8 mouse cellular contexts compared by ENCODE assay signal in the genomic region with DNA sequence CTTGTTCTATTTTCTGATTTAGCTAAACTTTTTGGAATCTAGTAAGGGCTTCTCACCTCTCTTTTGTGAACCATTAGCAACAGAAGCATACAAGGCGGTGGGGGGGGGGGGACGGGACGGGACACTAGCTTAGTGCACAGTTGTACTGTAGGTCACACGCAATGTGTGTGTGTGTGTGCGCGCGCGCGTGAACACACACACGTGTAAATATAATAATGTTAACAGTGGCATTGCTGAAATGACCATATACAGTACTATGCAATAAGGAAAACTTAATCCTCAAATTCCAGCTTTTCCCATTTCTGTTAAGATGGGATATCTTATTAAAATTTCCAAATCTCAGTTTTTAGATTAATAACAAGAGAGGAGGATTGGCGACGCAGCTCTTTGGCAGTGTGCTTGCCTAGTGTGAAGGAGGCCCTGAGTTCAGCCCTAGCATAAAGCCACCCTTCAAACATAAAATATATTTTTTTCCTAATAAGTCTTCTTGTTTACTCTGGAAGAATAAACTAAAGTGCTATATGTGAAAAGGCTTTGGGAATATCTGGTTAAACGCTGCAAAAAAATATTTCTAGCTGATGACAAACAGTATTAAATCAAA. TPM values are rescaled to one million over a fixed set of nuclear protein-coding genes. Genes with fewer than 3 reads are reported as not detected.
DNase-seq lines count a peak whose midpoint lies in the region; ATAC-seq and TF ChIP-seq lines count a peak whose summit lies in the region.

No protein-coding gene starts in this region.

- no peaks in the 10 kb centered on the region for H3K9me3 ChIP-seq in kidney, embryonic 16.5 days (ENCODE audit: low read length)
- no peaks in the 10 kb centered on the region for H3K9me3 ChIP-seq in embryonic facial prominence, embryonic 10.5 days
- no peaks in the 10 kb centered on the region for H3K9me3 ChIP-seq in hindbrain, postnatal 0 days (ENCODE audit: low read length)
- no peaks in the 10 kb centered on the region for H3K9me3 ChIP-seq in midbrain, postnatal 0 days (ENCODE audit: low read length)

- peak overlapping the region; percentile 62 for H3K4me2 ChIP-seq in kidney, embryonic 16.5 days (replicated peaks; ENCODE audit: low read depth, low read length)
- H3K4me2 ChIP-seq in hindbrain, postnatal 0 days (ENCODE audit: low read depth, low read length): peak overlapping the region; percentile 62
- peak overlapping the region; percentile 31; the same call in 1 of the 2 replicates for H3K4me2 ChIP-seq in midbrain, postnatal 0 days (ENCODE audit: low read depth, low read length, poor library complexity, severe bottlenecking)

- no peak for TF ChIP-seq CTCF in hindbrain, postnatal 0 days (IDR thresholded peaks at IDR 0.05; ENCODE audit: low read depth)
- TF ChIP-seq CTCF in midbrain, postnatal 0 days (IDR thresholded peaks at IDR 0.05): no peak

- DNase-seq in kidney, adult 18-20 months: no peak
- no peak for DNase-seq in embryonic facial prominence, embryonic 10.5 days (ENCODE audit: low spot score)
- DNase-seq in hindbrain, postnatal 0 days (ENCODE audit: low spot score): no peak
- DNase-seq in midbrain, postnatal 0 days (ENCODE audit: low spot score): no peak
- no peak for DNase-seq in spleen, postnatal 14 days (ENCODE audit: low spot score in 2 of 2)
- no peak for DNase-seq in frontal cortex, postnatal 14 days (ENCODE audit: low spot score in 2 of 2)
- no peak for DNase-seq in kidney, adult 9 months

- no peak overlapping the region for H3K27ac ChIP-seq in kidney, embryonic 16.5 days (ENCODE audit: low read length)
- H3K27ac ChIP-seq in embryonic facial prominence, embryonic 10.5 days (replicated peaks): no peak overlapping the region
- H3K27ac ChIP-seq in hindbrain, postnatal 0 days: peak overlapping the region; percentile 74; the same call in 1 of the 2 replicates
- no peak overlapping the region for H3K27ac ChIP-seq in midbrain, postnatal 0 days (ENCODE audit: low read depth, low read length)

- no peak overlapping the region for H3K9ac ChIP-seq in kidney, embryonic 16.5 days (replicated peaks; ENCODE audit: low read length)
- H3K9ac ChIP-seq in hindbrain, postnatal 0 days (replicated peaks; ENCODE audit: low read length): peak overlapping the region; percentile 82; the same call in 1 of the 2 replicates
- H3K9ac ChIP-seq in midbrain, postnatal 0 days (replicated peaks; ENCODE audit: low read length, poor library complexity, severe bottlenecking): no peak overlapping the region

- no peaks in the 10 kb centered on the region for H3K36me3 ChIP-seq in kidney, embryonic 16.5 days (ENCODE audit: insufficient read depth, low read length)
- H3K36me3 ChIP-seq in embryonic facial prominence, embryonic 10.5 days (replicated peaks): no peaks in the 10 kb centered on the region
- H3K36me3 ChIP-seq in hindbrain, postnatal 0 days (ENCODE audit: insufficient read depth, low read length): no peaks in the 10 kb centered on the region
- no peaks in the 10 kb centered on the region for H3K36me3 ChIP-seq in midbrain, postnatal 0 days (ENCODE audit: insufficient read depth, low read length)

- ATAC-seq in kidney, embryonic 16.5 days (ENCODE audit: low FRiP score, low TSS enrichment): peak; percentile 52
- peak; percentile 79 for ATAC-seq in hindbrain, postnatal 0 days
- ATAC-seq in midbrain, postnatal 0 days (ENCODE audit: low FRiP score): peak; percentile 65; the same call in 1 of the 2 replicates

- peak overlapping the region; percentile 91 for H3K4me3 ChIP-seq in kidney, embryonic 16.5 days (ENCODE audit: low read length)
- peak overlapping the region; percentile 88 for H3K4me3 ChIP-seq in embryonic facial prominence, embryonic 10.5 days
- peak overlapping the region; percentile 96 for H3K4me3 ChIP-seq in hindbrain, postnatal 0 days (ENCODE audit: low read length)
- peak overlapping the region; percentile 60 for H3K4me3 ChIP-seq in midbrain, postnatal 0 days (ENCODE audit: low read depth, low read length)

- H3K4me1 ChIP-seq in kidney, embryonic 16.5 days (ENCODE audit: insufficient read depth, low read length): 0 out of 2 replicates have a peak, but pooled peaks cover 6% of the 10 kb centered on the region
- H3K4me1 ChIP-seq in embryonic facial prominence, embryonic 10.5 days: peaks cover 6% of the 10 kb centered on the region; the same call in 1 of the 2 replicates
- H3K4me1 ChIP-seq in hindbrain, postnatal 0 days (ENCODE audit: insufficient read depth, low read length): no peaks in the 10 kb centered on the region
- no peaks in the 10 kb centered on the region for H3K4me1 ChIP-seq in midbrain, postnatal 0 days (ENCODE audit: insufficient read depth, low read length)

- H3K27me3 ChIP-seq in kidney, embryonic 16.5 days (ENCODE audit: insufficient read depth, low read length): no peaks in the 10 kb centered on the region
- no peaks in the 10 kb centered on the region for H3K27me3 ChIP-seq in embryonic facial prominence, embryonic 10.5 days (replicated peaks; ENCODE audit: low read depth, poor library complexity, severe bottlenecking)
- no peaks in the 10 kb centered on the region for H3K27me3 ChIP-seq in hindbrain, postnatal 0 days (ENCODE audit: insufficient read depth, low read length)
- no peaks in the 10 kb centered on the region for H3K27me3 ChIP-seq in midbrain, postnatal 0 days (ENCODE audit: insufficient read depth, low read length)

- 74% methylated on average over 13 of the region's 13 CpGs for WGBS in kidney, embryonic 16.5 days
- 72% methylated on average over 13 of the region's 13 CpGs for WGBS in embryonic facial prominence, embryonic 10.5 days
- WGBS in hindbrain, postnatal 0 days: 68% methylated on average over 13 of the region's 13 CpGs
- WGBS in midbrain, postnatal 0 days: 71% methylated on average over 13 of the region's 13 CpGs

RNA-seq across cellular contexts. Expression of a gene that starts 0.4 kb away (rescaled TPM):
- polyA plus RNA-seq in kidney, embryonic 16.5 days (2015; fragmentation: Nextera tagmentation; extraction: Ambion mirVana): 16.6 and 16.8 TPM in 2 replicates
- 17.6 and 18.3 TPM in 2 replicates for polyA plus RNA-seq in embryonic facial prominence, embryonic 10.5 days (2016; fragmentation: Nextera tagmentation; extraction: Ambion mirVana)
- 4.1 and 10.2 TPM in 2 replicates for total RNA-seq in hindbrain, postnatal 0 days (2014; rRNA removed)
- 7.6 and 7.7 TPM in 2 replicates for polyA plus RNA-seq in hindbrain, postnatal 0 days (2015; fragmentation: Nextera tagmentation; extraction: Ambion mirVana)
- 3.6 and 7.8 TPM in 2 replicates for total RNA-seq in midbrain, postnatal 0 days (2014; rRNA removed)
- 6.2 and 6.9 TPM in 2 replicates for polyA plus RNA-seq in midbrain, postnatal 0 days (2015; fragmentation: Nextera tagmentation; extraction: Ambion mirVana)
